Mouse (Mus musculus): ENCODE measurements around the gene Ate1. TPM values are rescaled to one million over a fixed set of nuclear protein-coding genes. Genes with fewer than 3 reads are reported as not detected.

Ate1 gene
- total and polyA plus RNA-seq, 3 experiments: 8.9 to 34.9 (median 34.1) TPM

DNA sequence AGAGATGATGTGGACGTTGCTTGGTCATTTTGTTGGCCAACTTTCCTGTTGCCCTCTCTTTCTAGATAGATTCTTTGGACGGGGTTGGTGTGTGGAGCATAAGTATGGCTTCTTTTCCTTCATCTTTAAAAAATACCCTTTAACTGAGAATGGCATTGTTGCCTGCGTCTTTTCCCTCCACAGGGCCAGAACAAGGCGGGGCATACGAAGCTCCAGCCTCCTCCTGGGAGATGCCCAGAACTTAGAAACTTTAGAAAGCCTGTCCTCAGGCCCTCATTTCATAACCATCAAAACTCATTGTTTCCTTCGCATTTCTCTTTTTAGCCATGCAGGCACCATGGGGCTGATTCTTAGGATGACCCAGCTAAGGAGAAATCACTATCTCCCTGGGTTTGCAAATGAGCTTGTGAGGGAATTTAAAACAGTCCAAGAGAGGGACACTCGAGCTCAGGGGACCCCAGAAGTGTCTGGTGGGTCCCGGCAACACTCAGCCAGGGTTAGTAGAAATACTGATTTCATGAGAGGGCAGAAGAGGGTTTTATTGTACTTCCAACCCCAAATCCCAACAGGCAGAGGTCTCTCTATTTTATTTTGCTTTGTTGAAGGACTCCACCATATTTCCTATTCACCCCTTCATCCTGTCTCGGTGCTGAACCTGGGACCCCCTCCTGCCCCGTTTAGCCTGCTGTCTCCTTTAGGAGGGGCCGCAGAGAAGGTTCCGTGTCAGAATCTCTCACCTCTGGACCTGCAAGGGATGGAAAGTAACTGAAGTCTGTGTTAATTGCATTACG is 151.9 kb downstream of the Ate1 start:
- no peak for DNase-seq
- Histone ChIP-seq H3K9ac (ENCODE audit: low read depth, low read length) (no peak overlapping the region), H3K27ac (no peak overlapping the region), H3K79me2 (replicated peaks; ENCODE audit: control insufficient read depth, insufficient read depth, low read length) (no peaks in the 10 kb centered on the region), H3K27me3 (ENCODE audit: control insufficient read depth, insufficient read depth, low read length) (no peaks in the 10 kb centered on the region), H3K36me3 (ENCODE audit: control insufficient read depth, insufficient read depth, low read length) (no peaks in the 10 kb centered on the region), H3K4me3 (no peak overlapping the region), H3K4me1 (ENCODE audit: control insufficient read depth, insufficient read depth, low read length) (no peaks in the 10 kb centered on the region)
- TF ChIP-seq EP300 (IDR thresholded peaks at IDR 0.05; ENCODE audit: insufficient read depth, low read depth, low read length) (no peak), CTCF (IDR thresholded peaks at IDR 0.05) (no peak), POLR2A (IDR thresholded peaks at IDR 0.05; ENCODE audit: insufficient read depth, low read depth, low read length) (no peak)
- 61% methylated on average over 13 of the region's 13 CpGs for WGBS
- intact Hi-C loops (cut with DNase I): no loop called here

DNA sequence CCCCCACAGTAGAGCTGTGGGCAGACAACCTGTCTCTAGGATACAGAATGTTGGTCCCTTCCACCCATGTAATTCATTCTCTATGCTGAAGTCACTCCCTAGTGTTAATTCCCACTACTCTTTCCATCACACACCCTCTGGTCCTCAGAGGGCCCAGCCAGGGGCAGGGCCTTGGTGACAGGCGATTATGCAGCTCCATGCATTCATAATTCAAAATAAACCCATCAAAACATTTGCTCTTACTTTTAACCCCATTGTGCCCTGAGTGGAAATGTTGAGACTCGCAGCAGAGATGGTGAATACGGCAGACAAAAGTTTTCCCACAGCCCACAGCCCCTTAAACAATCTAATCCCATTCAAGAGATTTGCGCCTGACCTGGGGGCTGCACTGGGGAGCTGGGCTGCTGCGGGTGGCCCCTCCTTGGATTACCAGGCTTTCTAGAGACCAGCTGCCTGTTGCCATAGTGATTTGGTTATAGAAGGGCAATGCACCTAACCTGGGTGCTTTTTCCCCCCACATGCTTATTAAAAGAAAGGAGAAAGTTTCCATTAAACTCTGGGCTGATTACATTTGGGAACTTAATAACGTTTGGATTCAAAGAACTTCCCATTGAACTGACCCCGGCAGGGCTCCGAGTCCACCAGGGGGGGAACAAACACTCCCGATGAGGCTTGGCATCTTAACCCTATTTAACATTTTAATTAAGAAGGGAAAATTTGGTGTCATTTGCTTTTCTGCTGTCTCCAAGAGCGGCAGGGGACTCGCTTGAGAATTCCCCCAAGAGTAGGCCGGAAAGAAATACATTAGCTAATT is 152.7 kb downstream of the Ate1 start:
- 63% methylated on average over 12 of the region's 12 CpGs for WGBS
- H3K27ac ChIP-seq: no peak overlapping the region
- H3K79me2 ChIP-seq (replicated peaks; ENCODE audit: control insufficient read depth, insufficient read depth, low read length): no peaks in the 10 kb centered on the region
- no peak overlapping the region for H3K9ac ChIP-seq (ENCODE audit: low read depth, low read length)
- no peaks in the 10 kb centered on the region for H3K36me3 ChIP-seq (ENCODE audit: control insufficient read depth, insufficient read depth, low read length)
- no peaks in the 10 kb centered on the region for H3K4me1 ChIP-seq (ENCODE audit: control insufficient read depth, insufficient read depth, low read length)
- DNase-seq: no peak
- H3K27me3 ChIP-seq (ENCODE audit: control insufficient read depth, insufficient read depth, low read length): no peaks in the 10 kb centered on the region
- TF ChIP-seq EP300 (IDR thresholded peaks at IDR 0.05; ENCODE audit: insufficient read depth, low read depth, low read length) (no peak), CTCF (IDR thresholded peaks at IDR 0.05) (no peak), POLR2A (IDR thresholded peaks at IDR 0.05; ENCODE audit: insufficient read depth, low read depth, low read length) (no peak)
- no peak overlapping the region for H3K4me3 ChIP-seq
- intact Hi-C loops (cut with DNase I): no loop called here

DNA sequence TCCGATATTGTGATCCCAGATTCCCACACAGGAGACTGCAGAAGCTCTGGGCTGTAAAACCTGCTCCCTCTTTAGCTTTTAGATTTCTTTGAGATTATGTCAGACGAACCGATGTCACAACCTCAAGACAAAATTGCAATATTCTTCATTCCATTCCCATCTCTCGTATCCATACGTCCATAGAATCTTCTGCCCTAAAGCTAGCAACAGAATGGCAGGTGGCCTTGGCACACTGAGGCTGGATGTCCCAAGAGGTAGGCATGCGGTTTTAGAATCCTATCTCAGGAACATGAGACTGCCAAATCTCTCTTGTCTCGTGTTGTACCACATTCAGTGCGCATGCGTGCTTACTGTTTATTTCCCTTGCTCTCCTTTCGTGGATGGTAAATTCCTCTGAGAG is 154.5 kb downstream of the Ate1 start:
- H3K9ac ChIP-seq (ENCODE audit: low read depth, low read length): no peak overlapping the region
- H3K4me1 ChIP-seq (ENCODE audit: control insufficient read depth, insufficient read depth, low read length): no peaks in the 10 kb centered on the region
- no peaks in the 10 kb centered on the region for H3K36me3 ChIP-seq (ENCODE audit: control insufficient read depth, insufficient read depth, low read length)
- no peak for DNase-seq
- H3K79me2 ChIP-seq (replicated peaks; ENCODE audit: control insufficient read depth, insufficient read depth, low read length): no peaks in the 10 kb centered on the region
- H3K4me3 ChIP-seq: no peak overlapping the region
- no peak overlapping the region for H3K27ac ChIP-seq
- no peaks in the 10 kb centered on the region for H3K27me3 ChIP-seq (ENCODE audit: control insufficient read depth, insufficient read depth, low read length)
- TF ChIP-seq POLR2A (IDR thresholded peaks at IDR 0.05; ENCODE audit: insufficient read depth, low read depth, low read length) (no peak), CTCF (IDR thresholded peaks at IDR 0.05) (no peak), EP300 (IDR thresholded peaks at IDR 0.05; ENCODE audit: insufficient read depth, low read depth, low read length) (no peak)
- intact Hi-C loops (cut with DNase I): no loop called here
- WGBS: 91% methylated on average over 10 of the region's 10 CpGs

Other genes with a start within 250 kb of the Ate1 start
- 10 to 100 TPM; 38.6 to 46.0 TPM for gene Nsmce4a, start 52.7 kb upstream of the Ate1 start, total RNA-seq (2021)
- gene Nsmce4a, start 52.7 kb upstream of the Ate1 start, polyA plus RNA-seq (2012; rRNA removed): 20.0 and 32.3 TPM in 2 replicates
- 100 to 1,000 TPM; 339 to 480 TPM for gene Tacc2, start 57.1 kb upstream of the Ate1 start, total RNA-seq (2021)
- 117 and 163 TPM in 2 replicates for gene Tacc2, start 57.1 kb upstream of the Ate1 start, polyA plus RNA-seq (2012; rRNA removed)

All from heart, adult 2 months (tissue).